Mouse (Mus musculus) bone marrow, adult 2 months (tissue): ENCODE data around the gene Card11.

Experiments
- CTCF ChIP-seq: fragments of 200-500 bp; IDR thresholded peaks from 2 replicates; pipeline ENCODE4 v1.5.1; 2011; ENCODE audit warnings: low read length, control low read depth; ENCODE audit not compliant: control insufficient read depth, insufficient read depth
- POLR2A ChIP-seq: fragments of 200-500 bp; IDR thresholded peaks from 2 replicates; pipeline ENCODE4 v1.6.1; 2011; ENCODE audit warnings: low read depth, mild to moderate bottlenecking, control low read depth, low read length, borderline replicate concordance; ENCODE audit not compliant: control insufficient read depth

- no peak for TF ChIP-seq CTCF
- no peak for TF ChIP-seq POLR2A
These were observed 171.1 kb downstream of the Card11 start for GRCm38 (mm10) chr5:140829081-140829910.
